Mouse (Mus musculus) activated CD4-positive, CD25-positive, alpha-beta regulatory T cell, adult 4 months (primary cell): ENCODE measurements around the gene Vdr. TPM values are rescaled to one million over a fixed set of nuclear protein-coding genes. Genes with fewer than 3 reads are reported as not detected.

ENCODE experiments used
- ATAC-seq: one replicate; pipeline ENCODE4 v1.8.0; 2017
- polyA plus RNA-seq, 2 experiments: library from polyadenylated mRNA; unstranded; fragments of 100-300 nt; shearing (Covaris generic); gene quantifications; one replicate each; pipeline ENCODE4 v1.2.1; 2017

Vdr gene
- polyA plus RNA-seq, 2 experiments from 2014 or later: 0.71 to 1.8 TPM

DNA sequence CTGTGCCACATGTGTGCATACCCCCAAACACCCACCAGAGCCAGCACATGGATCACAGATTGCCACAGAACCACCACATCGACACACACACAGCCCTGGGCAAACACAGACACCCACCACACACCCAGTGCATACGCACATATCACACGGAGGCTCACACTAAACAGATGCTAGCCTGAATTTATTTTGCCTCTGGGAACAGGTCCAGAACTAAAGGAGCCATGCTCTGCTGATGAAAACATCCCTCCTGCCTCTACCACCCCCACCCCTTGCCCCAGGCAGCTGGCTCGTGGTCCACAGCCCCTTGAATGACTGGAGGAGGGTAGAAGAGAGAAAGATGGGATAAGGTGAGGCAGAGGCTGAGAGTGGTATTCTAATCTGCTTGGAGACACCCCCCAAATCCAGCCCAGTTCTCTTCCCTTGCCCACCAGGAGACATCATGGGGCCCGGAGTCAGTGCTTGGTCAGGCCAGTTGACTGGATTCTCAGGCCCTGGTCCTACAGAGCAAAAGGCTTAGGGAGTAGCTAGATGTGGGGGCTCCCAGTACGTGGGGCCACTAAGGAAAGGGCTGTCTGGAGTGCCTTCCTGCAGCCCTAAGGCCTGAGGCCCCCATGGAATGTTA, 82.1 kb downstream of the Vdr start:
- no peak for ATAC-seq

DNA sequence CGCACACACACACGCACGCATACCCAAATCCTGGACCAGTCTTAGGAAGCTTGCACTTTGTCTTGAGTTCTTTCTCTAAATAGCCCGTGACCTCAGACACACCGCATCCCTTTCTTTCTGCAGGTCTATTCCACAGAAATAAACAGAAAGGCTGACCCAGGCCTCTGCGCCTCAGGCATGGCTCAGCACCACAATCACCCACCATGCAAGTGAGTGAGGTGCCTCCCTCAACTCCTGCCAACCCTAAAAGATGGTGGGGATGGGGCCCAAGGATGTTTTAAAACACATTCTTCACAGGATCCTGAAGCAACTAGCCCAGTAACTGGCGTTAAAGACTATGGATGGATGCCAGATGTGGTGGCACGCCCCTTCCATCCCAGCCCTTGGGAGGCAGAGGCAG, 83.0 kb downstream of the Vdr start:
- no peak for ATAC-seq

GRCm38 (mm10) chr15:97826588-97827261, 83.7 kb downstream of the Vdr start:
- no peak for ATAC-seq

DNA sequence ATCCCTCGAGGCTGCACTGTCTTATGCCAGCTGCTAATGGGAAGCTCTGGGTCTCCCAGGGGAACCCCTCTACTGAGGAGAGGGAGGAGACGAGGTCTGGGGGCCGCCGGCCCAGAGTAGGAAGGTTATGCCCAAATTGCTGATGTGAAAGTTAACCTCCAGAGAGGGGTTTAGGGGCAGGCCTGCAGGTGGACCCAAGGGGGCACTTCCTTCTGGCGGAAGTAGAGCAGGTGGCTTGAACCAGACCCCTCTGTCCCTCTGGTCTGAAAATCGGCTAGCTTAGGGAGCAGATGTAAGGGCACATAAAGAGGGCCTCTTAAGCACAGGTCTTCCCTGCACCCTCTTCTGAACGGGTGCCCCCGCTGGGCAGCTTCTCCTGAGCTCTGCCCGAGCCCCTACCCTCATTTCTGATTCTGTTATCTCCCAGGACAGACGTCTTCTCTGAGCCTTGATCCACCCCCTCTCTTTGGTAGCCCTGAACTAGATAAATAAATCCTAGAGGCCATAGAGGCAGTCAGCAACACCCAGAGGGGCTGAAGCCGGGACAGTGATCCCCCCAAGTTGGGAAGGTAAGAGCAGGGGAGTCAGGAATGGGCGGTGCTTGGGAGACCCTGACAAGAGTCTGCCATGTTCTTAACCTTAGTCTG, 84.4 kb downstream of the Vdr start:
- no peak for ATAC-seq

GRCm38 (mm10) chr15:97825071-97825940, 85.1 kb downstream of the Vdr start:
- ATAC-seq: peak; percentile 79

DNA sequence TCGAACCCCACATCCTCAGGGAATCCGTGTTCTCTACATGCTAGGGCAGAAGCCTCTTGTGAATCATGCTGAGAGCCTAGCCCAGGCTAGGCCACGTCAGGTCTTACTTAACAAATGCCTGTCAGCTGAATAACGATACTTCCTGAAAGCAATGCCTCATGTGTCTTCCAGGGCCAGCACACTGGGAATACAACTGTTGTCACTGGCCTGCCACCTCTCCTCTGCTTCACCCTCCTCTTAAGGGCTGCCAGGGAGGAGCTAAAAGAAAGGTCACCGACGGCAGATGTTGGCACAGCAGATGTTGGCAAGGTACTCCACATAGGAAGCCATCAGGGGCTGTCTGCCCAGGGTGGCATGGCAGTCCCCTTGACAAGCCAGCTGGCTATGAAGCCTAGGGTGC, 86.4 kb downstream of the Vdr start:
- no peak for ATAC-seq

DNA sequence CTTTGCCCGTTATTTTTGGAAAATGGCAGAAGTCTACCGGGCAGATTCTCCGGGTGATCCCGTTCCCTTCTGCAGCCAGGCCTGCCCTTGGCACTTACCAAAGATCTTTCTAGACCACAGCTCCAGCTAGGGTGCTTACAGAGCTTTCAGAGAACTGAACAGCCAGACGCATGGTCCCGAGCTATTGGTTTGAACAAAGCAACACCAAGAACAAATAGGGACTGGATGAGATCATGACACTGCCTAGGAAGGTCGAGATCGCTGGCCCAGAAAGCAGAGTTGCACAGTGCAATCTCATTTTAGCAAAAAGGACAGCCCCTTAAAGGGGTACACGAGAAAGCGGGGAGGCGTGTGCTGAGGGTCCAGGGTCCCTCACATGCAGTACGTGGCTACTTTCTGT, 87.0 kb downstream of the Vdr start:
- ATAC-seq: no peak

DNA sequence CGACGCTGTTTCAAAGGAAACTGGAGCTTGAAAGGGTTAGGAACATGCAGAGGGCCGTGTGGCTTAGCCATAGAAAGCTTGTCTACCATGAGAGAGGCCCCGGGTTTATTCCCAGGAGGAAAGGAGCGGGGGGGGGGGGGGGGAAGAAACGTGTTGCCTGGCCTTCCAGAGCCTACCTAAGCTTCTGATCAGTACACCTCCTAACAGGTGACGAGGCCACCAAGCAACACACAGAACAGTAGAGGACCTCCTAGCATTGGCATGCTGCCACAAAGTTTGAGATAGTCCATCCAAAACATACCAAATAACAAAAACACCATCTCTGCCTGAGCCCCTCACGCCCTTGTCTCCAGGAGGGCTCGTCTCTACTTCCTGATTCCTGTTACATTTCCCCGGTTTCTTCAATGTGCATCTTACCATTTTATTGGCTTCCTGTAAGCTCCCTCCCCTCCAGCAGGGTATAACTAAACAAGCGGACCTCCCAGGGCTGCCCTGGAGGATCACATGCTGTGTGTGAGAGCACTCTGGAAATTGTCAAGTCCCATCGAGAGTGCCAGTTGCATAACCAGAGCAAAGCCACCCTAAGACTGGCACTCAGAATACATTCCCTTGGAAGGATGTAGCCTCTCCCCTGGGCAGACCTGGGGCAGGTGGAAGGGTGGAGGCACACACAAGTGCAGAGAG, 87.7 kb downstream of the Vdr start:
- ATAC-seq: no peak

DNA sequence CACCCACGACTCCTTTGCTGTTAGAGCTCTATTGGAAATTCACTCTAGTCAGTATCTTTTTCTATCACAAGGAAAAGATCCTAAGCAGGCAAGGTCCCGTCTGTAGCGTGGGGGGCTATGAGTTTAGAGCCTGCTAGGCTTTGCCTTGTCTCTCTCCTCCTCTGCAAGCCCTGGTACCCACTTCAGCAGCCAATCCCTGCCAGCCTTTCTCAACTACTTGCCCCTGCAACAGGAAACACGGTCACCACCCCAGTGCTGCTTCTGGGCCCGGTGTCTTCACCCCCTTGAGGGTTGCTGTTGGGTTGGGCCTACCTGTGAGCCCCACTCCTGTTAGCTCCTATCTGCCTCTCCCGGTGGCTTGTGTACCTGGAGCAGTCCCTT, 88.5 kb downstream of the Vdr start:
- ATAC-seq: peak; percentile 12

DNA sequence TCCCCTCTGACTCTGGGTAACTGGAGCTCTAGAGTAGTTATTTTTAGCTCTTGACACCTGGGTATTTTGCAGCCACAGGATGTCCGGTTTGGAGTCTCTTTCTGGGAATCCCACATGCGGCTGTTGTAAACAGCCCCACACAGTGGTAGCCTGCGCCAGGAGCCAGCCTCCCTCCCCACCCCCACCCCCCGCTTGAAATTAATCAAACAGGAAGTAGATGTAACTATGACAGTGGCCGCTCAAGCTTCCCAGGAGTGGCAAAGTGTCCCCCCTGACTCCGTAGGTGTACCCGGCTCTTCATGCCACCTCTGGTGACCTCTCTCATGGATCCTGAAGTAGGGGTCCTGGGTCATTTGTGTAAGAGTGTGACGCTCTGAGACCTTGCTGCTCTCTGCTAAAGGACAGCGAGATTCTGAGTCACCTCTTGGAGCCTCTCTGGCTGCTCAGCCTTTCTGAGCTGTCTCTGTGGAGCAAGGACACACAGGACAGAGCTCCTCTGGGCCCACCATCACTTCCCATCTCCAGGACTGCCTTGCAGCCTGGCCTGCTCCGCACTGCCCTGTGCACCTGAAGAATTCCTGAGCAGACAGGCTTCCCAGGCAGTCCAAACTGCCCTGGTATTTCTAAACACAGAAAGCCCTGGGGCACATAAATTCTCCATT, 89.0 kb downstream of the Vdr start:
- peak; percentile 49 for ATAC-seq

- ATAC-seq: no peak
Observed at GRCm38 (mm10) chr15:97819937-97820336, 90.5 kb downstream of the Vdr start.

GRCm38 (mm10) chr15:97816199-97816994, 94.0 kb downstream of the Vdr start:
- ATAC-seq: no peak

DNA sequence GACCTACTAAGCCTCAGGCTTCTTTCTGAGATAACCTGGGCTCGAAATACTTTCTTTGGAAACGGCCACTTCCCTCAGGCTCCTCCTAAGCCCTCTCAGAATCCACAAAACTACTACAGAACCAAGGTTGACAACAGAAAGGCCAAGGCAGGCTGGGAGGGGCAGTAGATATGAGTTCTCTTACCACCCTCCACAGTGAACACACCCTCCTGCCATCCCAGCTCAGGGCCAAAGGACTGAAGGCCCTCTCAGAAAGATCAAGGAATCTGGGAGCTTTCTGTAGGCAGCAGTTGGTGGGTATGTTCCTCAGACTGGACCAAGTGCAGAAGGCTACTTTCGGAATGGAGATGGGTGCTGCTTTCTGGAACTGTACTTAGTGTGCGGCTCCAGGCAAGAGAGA, 95.2 kb downstream of the Vdr start:
- ATAC-seq: no peak

GRCm38 (mm10) chr15:97814703-97815102, 95.7 kb downstream of the Vdr start:
- no peak for ATAC-seq

DNA sequence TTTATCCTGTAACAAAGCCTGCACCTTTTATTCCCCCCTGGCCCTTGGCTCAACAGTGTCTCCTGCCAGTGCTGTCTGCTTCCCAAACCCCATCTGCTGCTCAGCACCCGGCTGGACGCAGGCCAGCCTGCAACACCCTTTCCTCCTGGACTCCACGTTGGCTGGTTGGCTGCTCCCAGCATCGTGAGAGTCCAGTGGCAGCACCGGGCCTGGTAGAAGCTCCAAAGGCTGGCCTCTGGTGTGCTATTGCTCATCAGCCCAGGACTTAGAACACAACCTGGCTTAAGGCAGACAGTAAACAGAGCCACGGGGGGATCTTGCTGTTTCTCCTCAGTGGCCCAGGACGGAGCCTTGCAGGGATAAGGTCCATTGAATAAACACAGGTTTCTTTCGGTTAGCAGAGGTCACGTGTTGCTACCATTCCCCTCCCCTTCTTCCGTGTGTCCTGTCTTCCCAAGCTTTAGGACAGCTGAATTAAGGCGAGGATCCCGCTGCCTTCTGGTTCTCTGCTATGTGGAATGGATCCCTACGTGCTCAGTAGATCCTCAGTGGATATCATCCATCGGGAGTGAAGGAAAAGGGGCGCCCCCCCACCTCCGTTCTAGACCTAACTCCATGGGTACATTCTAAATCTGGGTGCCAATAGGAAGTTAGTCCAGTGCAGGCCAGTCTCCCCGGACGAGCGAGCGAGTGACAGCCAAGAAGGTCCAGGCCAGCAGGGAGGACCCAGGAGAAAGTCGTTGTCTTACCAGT, 96.8 kb downstream of the Vdr start:
- ATAC-seq: no peak

GRCm38 (mm10) chr15:97812875-97813274, 97.6 kb downstream of the Vdr start:
- ATAC-seq: no peak

GRCm38 (mm10) chr15:97812126-97812525, 98.3 kb downstream of the Vdr start:
- ATAC-seq: no peak

GRCm38 (mm10) chr15:97811307-97811706, 99.1 kb downstream of the Vdr start:
- no peak for ATAC-seq

GRCm38 (mm10) chr15:97810399-97810798, 100.0 kb downstream of the Vdr start:
- ATAC-seq: no peak

DNA sequence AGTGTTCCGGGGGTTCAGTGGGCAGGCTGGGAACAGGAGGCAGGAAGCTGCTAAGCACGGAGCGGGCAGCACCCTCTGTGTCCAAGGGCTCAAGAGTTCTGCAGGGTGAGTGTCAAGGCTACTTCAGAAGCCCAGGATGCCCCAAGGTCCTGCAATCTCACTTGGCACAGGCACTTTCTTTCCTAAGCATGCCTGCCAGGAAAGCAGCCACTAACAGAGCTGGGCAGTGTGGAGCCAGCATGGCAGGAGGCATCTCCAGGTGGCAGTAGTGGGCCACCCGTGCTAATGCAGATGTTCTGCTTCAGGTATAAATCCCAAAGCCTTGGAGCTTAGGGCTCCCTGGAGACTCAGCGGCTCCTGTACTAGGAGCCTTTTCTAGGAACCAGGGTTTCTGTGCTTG, 100.5 kb downstream of the Vdr start:
- no peak for ATAC-seq
